Mouse (Mus musculus): ENCODE data around the gene Nr2f1. TPM values are rescaled to one million over a fixed set of nuclear protein-coding genes. Genes with fewer than 3 reads are reported as not detected.

Nr2f1 gene
- total and polyA plus RNA-seq, 3 experiments, result not detected

DNA sequence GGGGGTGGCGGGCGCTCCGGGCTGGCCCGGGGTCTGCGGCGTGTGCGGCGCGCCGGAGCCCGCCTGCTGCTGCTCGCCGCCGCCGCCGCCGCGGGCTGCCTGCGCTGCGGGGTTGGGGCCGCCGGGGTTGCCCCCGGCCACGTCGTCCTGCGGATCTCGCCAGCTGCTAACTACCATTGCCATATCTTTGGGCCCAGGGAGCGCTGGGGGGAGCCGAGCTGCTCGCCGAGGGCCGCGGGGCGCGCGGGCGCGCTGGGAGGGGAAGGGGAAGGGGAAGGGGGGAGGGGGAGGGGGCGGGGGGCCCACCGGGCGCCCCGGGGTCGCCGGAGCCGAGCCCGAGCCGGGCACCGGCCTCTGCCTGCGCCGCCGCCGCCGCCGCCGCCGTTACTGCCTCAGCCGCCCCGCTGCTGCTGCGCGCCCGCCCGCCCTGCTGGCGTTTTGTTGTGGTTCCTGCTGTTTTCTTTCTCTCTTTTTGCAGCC, 1.1 kb downstream of the Nr2f1 start:
- Histone ChIP-seq H3K9ac (ENCODE audit: insufficient read depth, low read depth) (no peak overlapping the region), H3K36me3 (replicated peaks in 1 of 2; ENCODE audit: control insufficient read depth in 1 of 2, insufficient read depth in 1 of 2, low read length in 1 of 2) (no peaks in the 10 kb centered on the region), H3K27ac (ENCODE audit: insufficient read depth, low read depth) (no peak overlapping the region), H3K9me3 (replicated peaks; ENCODE audit: low read length) (peaks cover 18% of the 10 kb centered on the region), H3K79me2 (replicated peaks; ENCODE audit: control insufficient read depth, extremely low read depth, insufficient read depth, poor library complexity, severe bottlenecking) (no peaks in the 10 kb centered on the region), H3K4me2 (ENCODE audit: insufficient read depth, low read depth, poor library complexity, severe bottlenecking) (no peak overlapping the region), H3K27me3 (replicated peaks) (no peaks in the 10 kb centered on the region), H3K4me1 (ENCODE audit: control insufficient read depth in 1 of 2, insufficient read depth in 2 of 2) (no peaks in the 10 kb centered on the region), H3K4me3 (replicated peaks in 1 of 3; ENCODE audit: low read depth in 2 of 3, low read length in 2 of 3, poor library complexity in 1 of 3) (no peak overlapping the region)
- dilution Hi-C loops (cut with MboI; ENCODE audit: extremely low pct_ligation_motif_present, extremely low pct_unique_long_range_greater_than_20kb, low sequenced_read_pairs) (no loop called here), in situ Hi-C loops (cut with MboI; ENCODE audit: low pct_ligation_motif_present, low pct_unique_long_range_greater_than_20kb, low sequenced_read_pairs) (loop anchor here (25.0 kb wide), 2 partner anchors 211 to 1236 kb away; no protein-coding TSS in a partner anchor)
- no peak for DNase-seq (ENCODE audit: extremely low read depth)
- TF ChIP-seq CTCF (conservative IDR thresholded peaks at IDR 0.05 in 1 of 2, IDR thresholded peaks at IDR 0.05 in 1 of 2; ENCODE audit: low read depth in 2 of 2, low read length in 2 of 2) (no peak), E2F4 (IDR thresholded peaks at IDR 0.05; ENCODE audit: insufficient replicate concordance, low read depth, low read length) (no peak), JUN (IDR thresholded peaks at IDR 0.05; ENCODE audit: insufficient read depth, low read depth, low read length) (no peak), MAFK (IDR thresholded peaks at IDR 0.05; ENCODE audit: insufficient replicate concordance, low read length) (no peak), MXI1 (IDR thresholded peaks at IDR 0.05; ENCODE audit: low read depth, low read length) (no peak), EP300 (IDR thresholded peaks at IDR 0.05; ENCODE audit: low read length) (no peak), RAD21 (IDR thresholded peaks at IDR 0.05; ENCODE audit: low read depth, low read length) (no peak), SMC3 (IDR thresholded peaks at IDR 0.05; ENCODE audit: low read depth, low read length) (no peak), NELFE (IDR thresholded peaks at IDR 0.05; ENCODE audit: low read depth, low read length) (no peak)

DNA sequence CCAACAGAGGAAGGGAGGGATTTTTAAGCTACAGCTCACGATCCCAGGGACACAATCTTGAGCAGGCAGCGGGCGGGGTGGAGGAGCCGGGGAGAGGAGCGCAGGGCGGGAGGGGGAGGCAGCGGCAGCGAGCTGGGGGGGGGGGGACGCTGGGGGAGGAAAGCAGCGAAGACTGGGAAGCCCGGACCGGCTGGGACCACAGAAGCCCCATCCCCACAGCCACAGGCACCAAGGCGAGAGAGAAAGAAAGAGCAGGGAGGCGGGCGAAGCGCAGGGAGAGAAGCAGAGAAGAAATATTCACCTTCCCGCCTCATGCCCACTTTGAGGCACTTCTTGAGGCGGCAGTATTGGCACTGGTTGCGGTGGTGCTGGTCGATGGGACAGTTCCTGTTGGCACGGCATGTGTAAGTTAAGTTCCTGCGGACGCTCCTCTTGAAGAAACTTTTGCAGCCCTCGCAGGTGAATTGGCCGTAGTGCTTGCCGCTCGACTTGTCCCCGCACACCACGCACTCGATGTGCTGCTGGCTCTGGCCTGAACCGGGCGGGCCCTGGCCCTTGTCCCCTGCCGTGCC, 1.7 kb downstream of the Nr2f1 start:
- H3K4me2 ChIP-seq (ENCODE audit: insufficient read depth, low read depth, poor library complexity, severe bottlenecking), result no peak overlapping the region
- H3K27me3 ChIP-seq (replicated peaks), result no peaks in the 10 kb centered on the region
- no peak overlapping the region for H3K9ac ChIP-seq (ENCODE audit: insufficient read depth, low read depth)
- dilution Hi-C loops (cut with MboI; ENCODE audit: extremely low pct_ligation_motif_present, extremely low pct_unique_long_range_greater_than_20kb, low sequenced_read_pairs) (no loop called here), in situ Hi-C loops (cut with MboI; ENCODE audit: low pct_ligation_motif_present, low pct_unique_long_range_greater_than_20kb, low sequenced_read_pairs) (loop anchor here (25.0 kb wide), 2 partner anchors 211 to 1236 kb away; no protein-coding TSS in a partner anchor)
- no peak overlapping the region for H3K4me3 ChIP-seq (replicated peaks in 1 of 3; ENCODE audit: low read depth in 2 of 3, low read length in 2 of 3, poor library complexity in 1 of 3)
- DNase-seq (ENCODE audit: extremely low read depth), result no peak
- no peaks in the 10 kb centered on the region for H3K36me3 ChIP-seq (replicated peaks in 1 of 2; ENCODE audit: control insufficient read depth in 1 of 2, insufficient read depth in 1 of 2, low read length in 1 of 2)
- no peak for TF ChIP-seq TCF12 (IDR thresholded peaks at IDR 0.05; ENCODE audit: low read depth, low read length)
- TF ChIP-seq ZNF384 (IDR thresholded peaks at IDR 0.05; ENCODE audit: low read depth, low read length), result no peak
- no peak for TF ChIP-seq E2F4 (IDR thresholded peaks at IDR 0.05; ENCODE audit: insufficient replicate concordance, low read depth, low read length)
- no peak for TF ChIP-seq IRF4 (IDR thresholded peaks at IDR 0.05; ENCODE audit: low read depth, low read length)
- TF ChIP-seq JUN (IDR thresholded peaks at IDR 0.05; ENCODE audit: insufficient read depth, low read depth, low read length), result no peak
- TF ChIP-seq USF2 (conservative IDR thresholded peaks at IDR 0.05; ENCODE audit: low read depth, low read length), result no peak
- TF ChIP-seq MAX (IDR thresholded peaks at IDR 0.05; ENCODE audit: low read length), result no peak
- no peak overlapping the region for H3K27ac ChIP-seq (ENCODE audit: insufficient read depth, low read depth)
- H3K9me3 ChIP-seq (replicated peaks; ENCODE audit: low read length), result peaks cover 17% of the 10 kb centered on the region
- no peaks in the 10 kb centered on the region for H3K4me1 ChIP-seq (ENCODE audit: control insufficient read depth in 1 of 2, insufficient read depth in 2 of 2)
- no peaks in the 10 kb centered on the region for H3K79me2 ChIP-seq (replicated peaks; ENCODE audit: control insufficient read depth, extremely low read depth, insufficient read depth, poor library complexity, severe bottlenecking)

All from CH12.LX (cell line).